Mouse (Mus musculus) bone marrow, adult 2 months (tissue): ENCODE data around the gene Hist1h3e.

Experiments
- CTCF ChIP-seq: fragments of 200-500 bp; IDR thresholded peaks from 2 replicates; pipeline ENCODE4 v1.5.1; 2011; ENCODE audit warnings: low read length, control low read depth; ENCODE audit not compliant: control insufficient read depth, insufficient read depth
- POLR2A ChIP-seq: fragments of 200-500 bp; IDR thresholded peaks from 2 replicates; pipeline ENCODE4 v1.6.1; 2011; ENCODE audit warnings: low read depth, mild to moderate bottlenecking, control low read depth, low read length, borderline replicate concordance; ENCODE audit not compliant: control insufficient read depth

- no peak for TF ChIP-seq POLR2A
- no peak for TF ChIP-seq CTCF
Measured at GRCm38 (mm10) chr13:23546694-23547093, 15.5 kb downstream of the Hist1h3e start.
